Mouse (Mus musculus) adrenal gland, postnatal 36 days (tissue): ENCODE data around the gene Nup62. TPM values are rescaled to one million over a fixed set of nuclear protein-coding genes. Genes with fewer than 3 reads are reported as not detected.

Source experiments
- DNase-seq, 2 experiments: peaks; one replicate each; pipeline ENCODE4 v3.0.0; 2021; ENCODE audit warnings: mixed read lengths in 1 of 2
- total RNA-seq, 2 experiments: library from RNA; stranded (reverse); gene quantifications; 2 replicates each; pipeline ENCODE4 v1.2.3; 2021

Nup62 gene
- total RNA-seq, 2 experiments from 2014 or later, result 40.9 to 42.5 TPM

- DNase-seq, result peak; percentile 98 to 99
Observed at GRCm38 (mm10) chr7:44848561-44849415, 32.9 kb downstream of the Nup62 start, which contains the start of the genes Akt1s1 and Tbc1d17. Gene Akt1s1 (plus strand): TSS chr7:44848991. Gene Tbc1d17 (minus strand): TSS chr7:44849079.

- DNase-seq, result peak; percentile 94
Observed at GRCm38 (mm10) chr7:44849416-44850111, 33.7 kb downstream of the Nup62 start.

DNA sequence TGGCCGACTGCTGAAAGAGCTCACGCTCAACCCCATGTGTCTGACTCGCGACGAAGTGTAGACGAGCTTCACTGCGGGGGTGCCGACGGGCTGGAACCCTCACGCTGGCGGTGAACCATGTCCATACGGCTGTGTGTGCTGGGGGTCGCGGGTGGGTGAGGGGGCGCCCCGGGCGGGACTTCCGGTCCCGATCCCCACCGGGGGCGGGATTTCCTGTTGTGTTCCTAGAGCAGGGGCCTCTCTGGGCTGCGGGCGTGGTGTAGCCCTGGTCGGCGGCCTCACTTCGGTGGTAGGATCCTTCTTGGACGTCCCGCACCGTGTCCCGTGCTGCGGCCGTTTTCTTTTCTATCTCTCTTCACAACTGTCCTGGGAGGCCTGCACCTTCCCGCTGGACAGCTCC is 34.3 kb downstream of the Nup62 start:
- DNase-seq, result peak; percentile 84 to 92

DNA sequence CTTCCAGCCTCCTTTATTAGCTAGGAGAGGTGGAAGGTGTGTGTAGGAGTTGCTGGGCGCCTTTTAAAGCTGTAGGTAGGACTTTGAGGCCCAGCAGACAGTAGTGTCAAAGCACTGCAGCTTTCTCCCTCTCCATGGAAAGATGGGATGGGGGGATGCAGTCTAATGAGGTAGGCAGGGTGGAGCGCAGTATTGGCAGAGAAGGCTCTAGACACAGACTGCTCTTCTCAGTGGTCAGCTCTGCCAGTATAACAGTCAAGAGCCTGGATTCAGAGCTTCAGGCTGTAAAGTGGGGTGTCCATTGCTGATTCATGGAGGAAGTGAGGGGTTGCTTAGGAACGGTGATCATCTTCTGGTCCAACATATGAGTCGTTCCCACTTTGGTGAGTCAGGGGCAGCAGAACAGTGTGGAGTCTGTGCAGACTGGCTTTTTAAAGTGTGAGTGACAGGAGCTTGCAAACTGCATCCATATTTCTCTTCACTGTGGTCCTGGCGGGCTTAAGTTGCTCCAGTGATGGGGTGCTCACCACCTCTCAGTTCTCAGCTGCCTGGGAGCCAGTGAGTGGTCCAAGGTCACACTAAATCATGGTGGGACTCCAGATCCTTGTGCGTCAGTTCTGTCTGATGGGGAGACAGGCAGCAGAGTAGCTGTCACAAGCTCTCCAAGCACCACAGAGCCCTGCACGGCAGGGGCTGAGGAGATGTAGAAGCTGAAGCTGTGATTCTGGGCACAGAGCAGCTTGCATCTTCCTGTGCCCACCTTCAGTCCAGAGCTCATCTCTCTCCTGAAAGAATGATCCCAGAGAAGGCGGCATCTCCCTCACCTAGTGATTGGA is 35.1 kb downstream of the Nup62 start:
- DNase-seq, result no peak

- DNase-seq, result no peak
Observed at GRCm38 (mm10) chr7:44851625-44852234, 35.8 kb downstream of the Nup62 start.

- no peak for DNase-seq
Observed at GRCm38 (mm10) chr7:44852259-44853027, 36.6 kb downstream of the Nup62 start.

- DNase-seq, result no peak
Observed at GRCm38 (mm10) chr7:44853065-44853464, 37.2 kb downstream of the Nup62 start.

DNA sequence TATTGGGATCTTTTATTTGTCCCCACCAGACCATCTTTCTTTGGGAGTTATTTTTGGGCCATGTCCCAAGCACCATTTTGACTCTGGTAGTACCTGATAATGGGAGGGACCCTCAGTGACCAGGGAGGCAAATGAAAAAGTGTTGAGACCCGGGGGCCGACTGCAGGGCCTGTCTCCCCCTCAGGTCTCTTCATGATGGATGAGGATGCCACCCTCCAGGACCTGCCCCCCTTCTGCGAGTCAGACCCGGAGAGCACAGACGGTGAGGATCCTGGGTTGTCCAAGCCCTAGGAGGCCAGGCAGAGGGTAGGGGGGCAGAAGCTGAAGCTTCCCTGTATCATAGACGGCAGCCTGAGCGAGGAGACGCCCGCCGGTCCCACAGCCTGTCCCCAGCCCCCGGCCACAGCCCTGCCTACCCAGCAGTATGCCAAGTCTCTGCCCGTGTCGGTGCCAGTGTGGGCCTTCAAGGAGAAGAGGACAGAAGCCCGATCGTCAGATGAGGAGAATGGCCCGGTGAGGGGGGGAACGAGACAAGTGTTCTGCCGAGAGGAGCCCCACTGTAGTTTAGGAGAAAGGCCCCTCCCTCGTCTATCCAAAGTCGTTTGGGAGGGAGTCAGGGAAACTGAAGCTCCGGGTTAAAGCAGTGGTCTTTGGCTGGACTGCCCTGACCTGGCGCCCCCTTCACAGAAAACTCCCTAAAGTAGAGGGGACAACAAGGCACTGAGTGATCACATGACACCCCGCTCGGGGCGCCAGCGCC is 37.9 kb downstream of the Nup62 start:
- DNase-seq, result peak in 1 of 2 experiments; percentile 39

DNA sequence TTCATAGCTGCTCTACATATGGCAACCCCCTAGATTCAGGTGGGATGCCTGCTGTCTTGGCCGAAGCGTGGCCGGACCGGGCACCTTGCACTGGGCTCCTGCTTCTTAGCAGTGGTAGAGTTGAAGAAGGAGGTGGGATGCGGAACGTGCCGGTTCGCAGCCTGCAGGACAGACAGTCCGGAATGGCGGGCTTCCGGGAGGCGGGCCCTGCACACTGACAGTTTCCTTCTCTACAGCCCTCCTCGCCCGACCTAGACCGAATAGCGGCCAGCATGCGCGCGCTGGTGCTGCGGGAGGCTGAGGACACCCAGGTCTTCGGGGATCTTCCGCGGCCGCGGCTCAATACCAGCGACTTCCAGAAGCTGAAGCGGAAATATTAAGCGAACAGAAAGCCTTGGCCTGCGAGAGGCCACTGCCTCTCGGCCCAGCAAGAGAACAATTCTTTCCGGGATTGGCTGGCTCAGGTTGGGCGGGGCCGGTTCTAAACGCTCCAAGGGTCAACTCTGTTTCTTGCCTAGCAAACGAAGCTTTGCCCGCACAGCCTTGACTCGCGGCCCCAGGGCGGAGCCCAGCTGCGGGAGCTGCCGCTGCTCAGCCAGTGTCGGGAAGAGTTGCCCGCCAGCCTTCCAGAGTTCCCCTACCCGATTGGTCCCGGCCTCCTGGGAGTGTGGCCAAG is 38.6 kb downstream of the Nup62 start:
- DNase-seq, result peak; percentile 95 to 96

- no peak for DNase-seq
Observed at GRCm38 (mm10) chr7:44855036-44855435, 39.1 kb downstream of the Nup62 start.

DNA sequence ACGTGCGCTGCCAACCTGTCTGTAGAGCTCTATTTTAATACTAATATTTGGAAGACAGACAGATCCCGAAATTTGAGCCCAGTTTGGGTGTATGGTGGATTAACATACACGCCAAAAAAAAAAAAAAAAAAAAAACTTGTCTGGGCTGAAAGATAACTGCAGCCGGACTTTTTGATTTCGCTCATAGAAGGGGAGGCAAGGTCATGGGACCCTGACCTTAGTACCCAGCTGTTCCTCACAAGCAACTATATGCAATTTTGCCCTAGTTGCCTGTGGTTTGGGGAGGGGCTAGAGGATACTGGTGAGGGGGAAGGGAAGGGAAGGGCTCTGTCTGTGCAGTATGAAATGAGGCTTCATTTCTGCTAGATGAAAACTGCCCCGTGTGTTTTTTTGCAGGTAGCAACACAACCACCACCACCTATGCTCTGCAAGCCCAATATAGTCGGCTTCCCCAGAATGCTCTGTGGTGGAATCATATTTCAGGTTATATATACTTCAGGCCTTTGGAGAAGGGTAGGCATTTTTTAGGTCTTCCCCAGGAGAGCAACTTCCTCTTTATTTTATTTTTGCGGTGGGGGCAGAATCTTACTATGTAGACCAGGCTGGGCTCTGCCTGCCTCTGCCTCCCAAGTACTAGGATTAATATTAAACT is 40.5 kb downstream of the Nup62 start:
- no peak for DNase-seq

DNA sequence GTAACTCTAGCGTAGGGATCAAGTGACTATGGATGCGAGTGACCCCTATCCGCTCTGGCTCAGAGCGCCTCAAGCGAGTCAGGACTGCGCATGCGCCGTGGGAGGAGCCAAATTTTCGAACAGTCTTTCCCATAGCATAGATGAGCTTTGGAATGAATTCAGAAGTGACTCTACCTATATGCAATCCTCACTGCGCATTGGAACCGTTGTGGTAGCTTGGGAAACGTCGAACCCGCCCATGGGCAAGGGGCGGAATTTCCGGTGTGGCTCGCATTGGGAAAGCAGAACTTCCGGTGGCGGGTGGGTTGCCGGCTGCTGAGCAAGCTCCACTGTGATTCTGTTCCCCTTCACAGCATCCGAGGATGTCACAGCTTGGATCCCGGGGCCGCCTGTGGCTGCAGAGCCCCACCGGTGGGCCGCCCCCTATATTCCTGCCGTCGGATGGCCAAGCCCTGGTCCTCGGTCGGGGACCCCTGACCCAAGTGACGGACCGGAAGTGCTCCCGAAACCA is 41.2 kb downstream of the Nup62 start, which contains the start of gene Pnkp:
Gene Pnkp (plus strand): TSS at position 98 of the 511 bp plus-strand sequence.
- peak; percentile 89 to 91 for DNase-seq

GRCm38 (mm10) chr7:44857905-44858304 is 42.0 kb downstream of the Nup62 start:
- DNase-seq, result peak in 1 of 2 experiments; percentile 50

DNA sequence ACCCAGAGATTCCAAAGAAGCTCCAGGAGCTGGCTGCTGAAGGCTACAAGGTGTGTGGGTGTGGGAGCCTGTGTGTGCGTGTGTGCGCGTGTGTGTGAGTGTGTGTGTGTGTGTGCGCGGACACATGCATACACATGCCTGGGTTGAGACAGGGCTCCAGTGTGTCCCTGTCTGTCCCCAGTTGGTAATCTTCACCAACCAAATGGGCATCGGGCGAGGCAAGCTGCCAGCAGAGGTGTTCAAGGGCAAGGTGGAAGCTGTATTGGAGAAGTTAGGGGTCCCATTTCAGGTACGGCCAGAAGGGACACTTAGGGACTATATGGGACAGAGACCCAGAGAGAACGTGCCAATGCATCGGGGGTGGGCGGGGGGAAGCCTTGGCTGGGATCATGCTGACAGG is 44.0 kb downstream of the Nup62 start:
- no peak for DNase-seq

DNA sequence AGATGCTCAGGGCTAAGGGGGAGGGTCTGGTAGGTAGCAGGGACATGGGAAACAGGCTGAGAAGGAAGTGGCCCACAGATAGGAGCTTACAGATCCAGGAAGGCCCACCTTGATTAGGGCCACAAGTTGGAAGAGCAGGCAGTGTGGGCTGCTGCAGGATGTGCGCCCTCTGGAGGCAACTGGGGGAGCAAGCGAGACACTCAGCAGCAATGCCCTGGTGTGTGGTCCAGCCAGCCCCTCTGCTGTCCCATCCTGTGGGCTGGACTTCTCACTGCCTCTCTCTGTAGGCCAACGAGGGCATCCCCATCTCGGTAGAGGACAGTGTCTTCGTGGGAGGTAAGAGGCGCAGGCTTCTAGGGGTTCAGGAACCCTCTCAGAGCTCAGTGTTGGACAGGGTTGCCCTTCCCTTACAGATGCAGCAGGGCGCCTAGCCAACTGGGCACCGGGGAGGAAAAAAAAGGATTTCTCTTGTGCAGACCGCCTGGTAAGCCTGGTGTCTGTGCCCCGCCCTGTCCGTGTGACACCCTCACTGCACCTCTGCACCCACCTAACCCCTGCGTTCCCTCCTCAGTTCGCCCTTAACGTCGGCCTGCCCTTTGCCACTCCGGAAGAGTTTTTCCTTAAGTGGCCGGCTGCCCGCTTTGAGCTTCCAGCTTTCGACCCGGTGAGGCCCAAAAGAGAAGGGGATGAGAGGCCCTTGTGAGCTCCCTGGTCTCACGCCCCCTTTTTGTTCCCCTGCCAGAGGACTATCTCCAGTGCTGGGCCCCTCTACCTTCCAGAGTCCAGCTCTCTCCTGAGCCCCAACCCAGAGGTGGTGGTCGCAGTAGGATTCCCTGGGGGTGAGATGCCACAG is 44.9 kb downstream of the Nup62 start:
- peak; percentile 76 to 87 for DNase-seq

- DNase-seq, result no peak
Observed at GRCm38 (mm10) chr7:44861429-44861816, 45.5 kb downstream of the Nup62 start.

- no peak for DNase-seq
Observed at GRCm38 (mm10) chr7:44862434-44862833, 46.5 kb downstream of the Nup62 start.

GRCm38 (mm10) chr7:44863210-44863609 is 47.3 kb downstream of the Nup62 start:
- DNase-seq, result no peak
